Mouse (Mus musculus) lung, embryonic 15.5 days (tissue): ENCODE measurements around the gene Kcmf1. TPM values are rescaled to one million over a fixed set of nuclear protein-coding genes. Genes with fewer than 3 reads are reported as not detected.

Experiments
- ATAC-seq: fragments of 200-750 bp; cut with Nextera tagmentation; 2 replicates; pipeline ENCODE4 v1.8.0; 2017; ENCODE audit warnings: moderate number of reproducible peaks, borderline replicate concordance; ENCODE audit not compliant: low FRiP score, low TSS enrichment; ENCODE audit errors: extremely low read depth
- H3K27ac ChIP-seq: fragments of 300-500 bp; sonication (generic); 2 replicates; pipeline ENCODE4 v1.5.1; 2015; ENCODE audit warnings: moderate library complexity, mild to moderate bottlenecking, inconsistent platforms
- H3K27me3 ChIP-seq: fragments of 300-500 bp; sonication (generic); 2 replicates; pipeline ENCODE4 v1.6.1; 2015; ENCODE audit warnings: inconsistent platforms
- H3K36me3 ChIP-seq: fragments of 300-500 bp; sonication (generic); 2 replicates; pipeline ENCODE4 v1.6.1; 2015; ENCODE audit warnings: inconsistent platforms
- H3K4me1 ChIP-seq: fragments of 300-500 bp; sonication (generic); 2 replicates; pipeline ENCODE4 v1.6.1; 2015; ENCODE audit warnings: inconsistent platforms
- H3K4me2 ChIP-seq: fragments of 300-500 bp; sonication (generic); 2 replicates; pipeline ENCODE4 v1.6.1; 2015; ENCODE audit warnings: inconsistent platforms, mild to moderate bottlenecking, moderate library complexity
- H3K4me3 ChIP-seq: fragments of 300-500 bp; sonication (generic); 2 replicates; pipeline ENCODE4 v1.5.1; 2015; ENCODE audit warnings: mild to moderate bottlenecking, inconsistent platforms
- H3K9ac ChIP-seq: fragments of 300-500 bp; sonication (generic); 2 replicates; pipeline ENCODE4 v1.6.1; 2015; ENCODE audit warnings: inconsistent platforms
- H3K9me3 ChIP-seq: fragments of 300-500 bp; sonication (generic); 2 replicates; pipeline ENCODE4 v1.6.1; 2016; ENCODE audit warnings: inconsistent platforms
- WGBS: fragments of 180-500 bp; shearing (Covaris S2); methylation state at CpG from one replicate; pipeline ENCODE4 v1.1.7; 2015; 5-methylcytosine and 5-hydroxymethylcytosine counted together
- polyA plus RNA-seq: library from polyadenylated mRNA; unstranded; fragments of >200 nt; fragmentation: Nextera tagmentation; extraction: Ambion mirVana; gene quantifications from 2 replicates; pipeline ENCODE4 v1.2.1, GENCODE M21; 2015

Kcmf1 gene
- polyA plus RNA-seq, result 45.9 and 48.9 TPM in 2 replicates

- H3K4me3 ChIP-seq, result peak within 1 kb of the TSS; percentile 94
- no peaks in the 10 kb centered on the region for H3K36me3 ChIP-seq
- no peaks in the 10 kb centered on the region for H3K27me3 ChIP-seq
- peak; percentile 88 for ATAC-seq
- peak within 1 kb of the TSS; percentile 84 for H3K4me2 ChIP-seq
- WGBS, result under 1% methylated on average over 61 of the region's 113 CpGs
- H3K4me1 ChIP-seq, result peaks cover 40% of the 10 kb centered on the region
- H3K9ac ChIP-seq, result peak within 1 kb of the TSS; percentile 99
- H3K9me3 ChIP-seq, result no peaks in the 10 kb centered on the region
- H3K27ac ChIP-seq, result peak within 1 kb of the TSS; percentile 99
These were observed at the start of gene Kcmf1 for GRCm38 (mm10) chr6:72899781-72900681. Gene Kcmf1, minus strand, starts transcription at chr6:72899979.

- no peaks in the 10 kb centered on the region for H3K27me3 ChIP-seq
- no peak overlapping the region for H3K4me3 ChIP-seq
- WGBS, result 72% methylated on average over 9 of the region's 9 CpGs
- H3K27ac ChIP-seq, result no peak overlapping the region
- H3K4me2 ChIP-seq, result no peak overlapping the region
- no peaks in the 10 kb centered on the region for H3K36me3 ChIP-seq
- no peaks in the 10 kb centered on the region for H3K9me3 ChIP-seq
- no peak for ATAC-seq
- H3K9ac ChIP-seq, result no peak overlapping the region
- H3K4me1 ChIP-seq, result 0 out of 2 replicates have a peak, but pooled peaks cover 9% of the 10 kb centered on the region
These were observed 49.5 kb upstream of the Kcmf1 start for GRCm38 (mm10) chr6:72949161-72949756.

- 87% methylated on average over 3 of the region's 3 CpGs for WGBS
- no peaks in the 10 kb centered on the region for H3K27me3 ChIP-seq
These were observed 48.6 kb upstream of the Kcmf1 start for GRCm38 (mm10) chr6:72948392-72948791.

GRCm38 (mm10) chr6:72947960-72948359 lies 48.2 kb upstream of the Kcmf1 start:
- ATAC-seq, result no peak
- Histone ChIP-seq H3K4me1 (0 out of 2 replicates have a peak, but pooled peaks cover 7% of the 10 kb centered on the region), H3K27ac (no peak overlapping the region), H3K4me3 (no peak overlapping the region), H3K36me3 (no peaks in the 10 kb centered on the region), H3K9me3 (no peaks in the 10 kb centered on the region), H3K9ac (no peak overlapping the region), H3K27me3 (no peaks in the 10 kb centered on the region), H3K4me2 (no peak overlapping the region)
- WGBS, result 63% methylated on average over 6 of the region's 6 CpGs

More at GRCm38 (mm10) chr6:72948392-72948791, 48.6 kb upstream of the Kcmf1 start:
- Histone ChIP-seq H3K9ac (no peak overlapping the region), H3K27ac (no peak overlapping the region), H3K4me3 (no peak overlapping the region), H3K36me3 (no peaks in the 10 kb centered on the region), H3K4me1 (0 out of 2 replicates have a peak, but pooled peaks cover 9% of the 10 kb centered on the region), H3K9me3 (no peaks in the 10 kb centered on the region), H3K4me2 (no peak overlapping the region)
- no peak for ATAC-seq

GRCm38 (mm10) chr6:72940493-72940892 lies 40.7 kb upstream of the Kcmf1 start:
- ATAC-seq, result no peak
- Histone ChIP-seq H3K27ac (no peak overlapping the region), H3K9ac (no peak overlapping the region), H3K9me3 (no peaks in the 10 kb centered on the region), H3K4me2 (no peak overlapping the region), H3K4me1 (0 out of 2 replicates have a peak, but pooled peaks cover 7% of the 10 kb centered on the region), H3K27me3 (no peaks in the 10 kb centered on the region), H3K4me3 (no peak overlapping the region), H3K36me3 (no peaks in the 10 kb centered on the region)
- WGBS, result 4% methylated on average over 3 of the region's 3 CpGs

GRCm38 (mm10) chr6:72937859-72938258 lies 38.1 kb upstream of the Kcmf1 start:
- no peak for ATAC-seq
- H3K4me1 ChIP-seq, result 0 out of 2 replicates have a peak, but pooled peaks cover 7% of the 10 kb centered on the region
- H3K4me2 ChIP-seq, result peak overlapping the region; percentile 16; the same call in 1 of the 2 replicates
- no peak overlapping the region for H3K9ac ChIP-seq
- no peaks in the 10 kb centered on the region for H3K36me3 ChIP-seq
- no peaks in the 10 kb centered on the region for H3K9me3 ChIP-seq
- H3K27ac ChIP-seq, result peak overlapping the region; percentile 4; the same call in 1 of the 2 replicates
- 44% methylated on average over 5 of the region's 5 CpGs for WGBS
- H3K4me3 ChIP-seq, result no peak overlapping the region
- H3K27me3 ChIP-seq, result no peaks in the 10 kb centered on the region

GRCm38 (mm10) chr6:72937430-72937829 lies 37.7 kb upstream of the Kcmf1 start:
- H3K4me3 ChIP-seq, result no peak overlapping the region
- peak overlapping the region; percentile 16; the same call in 1 of the 2 replicates for H3K4me2 ChIP-seq
- peak overlapping the region; percentile 4; the same call in 1 of the 2 replicates for H3K27ac ChIP-seq
- H3K9ac ChIP-seq, result no peak overlapping the region
- WGBS, result 85% methylated on average over 3 of the region's 3 CpGs
- no peak for ATAC-seq
- H3K9me3 ChIP-seq, result no peaks in the 10 kb centered on the region
- H3K27me3 ChIP-seq, result no peaks in the 10 kb centered on the region
- H3K4me1 ChIP-seq, result 0 out of 2 replicates have a peak, but pooled peaks cover 7% of the 10 kb centered on the region
- no peaks in the 10 kb centered on the region for H3K36me3 ChIP-seq

- 0 out of 2 replicates have a peak, but pooled peaks cover 6% of the 10 kb centered on the region for H3K4me1 ChIP-seq
- H3K4me2 ChIP-seq, result no peak overlapping the region
- no peak overlapping the region for H3K27ac ChIP-seq
- H3K27me3 ChIP-seq, result no peaks in the 10 kb centered on the region
- WGBS, result 87% methylated on average over 1 of the region's 1 CpGs
- H3K9ac ChIP-seq, result no peak overlapping the region
- no peak overlapping the region for H3K4me3 ChIP-seq
- ATAC-seq, result no peak
- H3K9me3 ChIP-seq, result no peaks in the 10 kb centered on the region
- no peaks in the 10 kb centered on the region for H3K36me3 ChIP-seq
These were observed 33.2 kb upstream of the Kcmf1 start for GRCm38 (mm10) chr6:72932955-72933354.

- ATAC-seq, result no peak
- no peaks in the 10 kb centered on the region for H3K36me3 ChIP-seq
- 84% methylated on average over 3 of the region's 3 CpGs for WGBS
These were observed 31.8 kb upstream of the Kcmf1 start for GRCm38 (mm10) chr6:72931533-72931932.

GRCm38 (mm10) chr6:72929795-72930398 lies 30.1 kb upstream of the Kcmf1 start:
- no peaks in the 10 kb centered on the region for H3K27me3 ChIP-seq
- no peak for ATAC-seq
- H3K36me3 ChIP-seq, result no peaks in the 10 kb centered on the region
- H3K4me3 ChIP-seq, result no peak overlapping the region
- 84% methylated on average over 4 of the region's 4 CpGs for WGBS
- peaks cover 22% of the 10 kb centered on the region for H3K4me1 ChIP-seq
- no peaks in the 10 kb centered on the region for H3K9me3 ChIP-seq
- no peak overlapping the region for H3K9ac ChIP-seq
- no peak overlapping the region for H3K4me2 ChIP-seq
- H3K27ac ChIP-seq, result no peak overlapping the region

More at GRCm38 (mm10) chr6:72931533-72931932, 31.8 kb upstream of the Kcmf1 start:
- no peak overlapping the region for H3K4me3 ChIP-seq
- H3K27ac ChIP-seq, result no peak overlapping the region
- peaks cover 15% of the 10 kb centered on the region for H3K4me1 ChIP-seq
- no peak overlapping the region for H3K9ac ChIP-seq
- H3K27me3 ChIP-seq, result no peaks in the 10 kb centered on the region
- H3K4me2 ChIP-seq, result no peak overlapping the region
- no peaks in the 10 kb centered on the region for H3K9me3 ChIP-seq

- H3K27me3 ChIP-seq, result no peaks in the 10 kb centered on the region
- peak overlapping the region; percentile 14 for H3K4me2 ChIP-seq
- peak overlapping the region; percentile 81 for H3K27ac ChIP-seq
- H3K9me3 ChIP-seq, result no peaks in the 10 kb centered on the region
- no peak overlapping the region for H3K4me3 ChIP-seq
- no peaks in the 10 kb centered on the region for H3K36me3 ChIP-seq
- H3K4me1 ChIP-seq, result peaks cover 22% of the 10 kb centered on the region
- 11% methylated on average over 9 of the region's 9 CpGs for WGBS
- H3K9ac ChIP-seq, result no peak overlapping the region
- peak; percentile 87 for ATAC-seq
These were observed 27.1 kb upstream of the Kcmf1 start for GRCm38 (mm10) chr6:72926755-72927482.
